Mouse (Mus musculus) C2C12 (cell line): ENCODE measurements around the gene Nme8.

Source experiments
- CTCF ChIP-seq: IDR thresholded peaks from one replicate; pipeline ENCODE4 v1.5.1; 2011; ENCODE audit not compliant: control insufficient read depth, insufficient read depth, insufficient read length
- MYOG ChIP-seq: IDR thresholded peaks from one replicate; pipeline ENCODE4 v1.6.1; 2011; ENCODE audit not compliant: control insufficient read depth, insufficient read length; ENCODE audit errors: extremely low read depth
- USF1 ChIP-seq: IDR thresholded peaks from one replicate; pipeline ENCODE4 v1.6.1; 2011; ENCODE audit warnings: low read depth, mild to moderate bottlenecking, control low read depth, moderate library complexity

DNA sequence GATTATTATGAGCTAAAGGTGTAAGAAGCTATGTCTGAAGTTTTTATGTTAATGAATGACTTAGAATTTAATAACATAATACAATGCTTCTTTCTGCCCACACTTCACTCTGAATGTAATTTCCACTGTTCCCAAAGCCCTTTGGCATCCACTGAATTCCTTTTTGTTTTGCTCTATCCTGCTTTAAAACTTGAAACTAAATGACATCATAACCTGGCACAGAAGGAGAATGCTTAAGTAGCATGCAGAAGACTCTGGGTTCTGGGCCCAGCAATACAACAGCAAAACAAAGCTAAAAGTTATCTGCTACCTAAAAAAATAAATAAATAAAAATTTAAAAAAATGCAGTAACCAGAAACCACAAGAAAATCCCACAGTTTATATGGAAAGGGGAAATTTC lies 23.0 kb downstream of the Nme8 start:
- TF ChIP-seq CTCF: no peak
- TF ChIP-seq USF1: no peak
- no peak for TF ChIP-seq MYOG
